Mouse (Mus musculus) kidney, postnatal 0 days (tissue): ENCODE measurements around the gene Upp1. TPM values are rescaled to one million over a fixed set of nuclear protein-coding genes. Genes with fewer than 3 reads are reported as not detected.
A peak's percentile ranks its signal among the peaks of the same experiment; 100 is the strongest.

ENCODE experiments used
- ATAC-seq: fragments of 200-750 bp; cut with Nextera tagmentation; replicated peaks from 2 replicates; pipeline ENCODE4 v1.8.0; 2017; ENCODE audit warnings: low read depth, moderate number of reproducible peaks, moderate TSS enrichment, moderate library complexity; ENCODE audit not compliant: low FRiP score
- DNase-seq: peaks from one replicate; pipeline ENCODE4 v3.0.0-alpha.2; 2016; ENCODE audit warnings: low spot score
- H3K27ac ChIP-seq: fragments of 300-500 bp; sonication (generic); 2 replicates; pipeline ENCODE4 v1.5.1; 2014; ENCODE audit warnings: mild to moderate bottlenecking
- H3K27me3 ChIP-seq: fragments of 300-500 bp; sonication (generic); 2 replicates; pipeline ENCODE4 v1.6.1; 2014; ENCODE audit warnings: low read length, mixed read lengths; ENCODE audit not compliant: insufficient read depth
- H3K36me3 ChIP-seq: fragments of 300-500 bp; sonication (generic); 2 replicates; pipeline ENCODE4 v1.6.1; 2014; ENCODE audit warnings: low read length, mixed read lengths; ENCODE audit not compliant: insufficient read depth
- H3K4me1 ChIP-seq: fragments of 300-500 bp; sonication (generic); replicated peaks from 2 replicates; pipeline ENCODE4 v1.6.1; 2014; ENCODE audit warnings: antibody characterized with exemption, low read length, mixed read lengths; ENCODE audit not compliant: insufficient read depth
- H3K4me2 ChIP-seq: fragments of 300-500 bp; sonication (generic); 2 replicates; pipeline ENCODE4 v1.6.1; 2014; ENCODE audit warnings: mild to moderate bottlenecking, low read length, moderate library complexity, mixed read lengths
- H3K4me3 ChIP-seq: fragments of 300-500 bp; sonication (generic); replicated peaks from 2 replicates; pipeline ENCODE4 v1.5.1; 2014; ENCODE audit warnings: low read depth, low read length
- H3K9ac ChIP-seq: fragments of 300-500 bp; sonication (generic); 2 replicates; pipeline ENCODE4 v1.6.1; 2014; ENCODE audit warnings: low read depth, low read length
- H3K9me3 ChIP-seq: fragments of 300-500 bp; sonication (generic); replicated peaks from 2 replicates; pipeline ENCODE4 v1.6.1; 2016; ENCODE audit warnings: low read length, inconsistent platforms, mixed read lengths
- CTCF ChIP-seq: IDR thresholded peaks from 2 replicates; pipeline ENCODE4 v1.5.1; 2016; ENCODE audit warnings: antibody characterized with exemption, low read depth, mild to moderate bottlenecking, moderate library complexity
- WGBS: fragments of 180-500 bp; shearing (Covaris S2); extraction: QIAGEN DNeasy Blood & Tissue Kit; methylation state at CpG from one replicate; pipeline ENCODE4 v1.1.7; 2014; 5-methylcytosine and 5-hydroxymethylcytosine counted together
- polyA plus RNA-seq: library from polyadenylated mRNA; unstranded; fragments of >200 nt; fragmentation: Nextera tagmentation; extraction: Ambion mirVana; gene quantifications from 2 replicates; pipeline ENCODE4 v1.2.1, GENCODE M21; 2015

Gene Upp1
- polyA plus RNA-seq, 1 experiment from 2014 or later: 22.2 TPM

DNA sequence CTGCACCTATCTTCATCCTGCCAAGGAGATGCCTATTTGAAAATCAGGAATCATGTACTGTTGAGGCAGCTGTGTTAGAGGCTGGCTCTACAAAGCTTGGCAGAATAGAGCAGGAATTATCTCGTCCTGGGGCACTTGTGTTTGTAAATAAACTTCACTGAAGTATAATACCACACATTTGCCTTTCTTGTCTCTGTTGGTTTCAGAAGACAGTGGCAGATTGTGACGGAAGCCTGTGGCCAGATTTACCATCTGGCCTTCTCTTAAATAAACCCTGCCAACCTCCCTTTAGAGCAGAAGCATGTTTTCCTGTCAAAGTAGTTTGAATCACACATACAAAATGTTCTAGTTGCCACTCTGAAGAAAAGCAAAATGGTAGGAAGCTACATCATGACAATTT lies 10.2 kb downstream of the Upp1 start:
- H3K36me3 ChIP-seq: no peaks in the 10 kb centered on the region
- no peaks in the 10 kb centered on the region for H3K9me3 ChIP-seq
- ATAC-seq (no peak), DNase-seq (no peak)
- no peak overlapping the region for H3K4me2 ChIP-seq
- H3K4me3 ChIP-seq: no peak overlapping the region
- no peaks in the 10 kb centered on the region for H3K27me3 ChIP-seq
- H3K9ac ChIP-seq: no peak overlapping the region
- H3K27ac ChIP-seq: no peak overlapping the region
- no peak for TF ChIP-seq CTCF
- H3K4me1 ChIP-seq: no peaks in the 10 kb centered on the region
- whole genome bisulfite sequencing: 63% methylated on average over 2 of the region's 2 CpGs

DNA sequence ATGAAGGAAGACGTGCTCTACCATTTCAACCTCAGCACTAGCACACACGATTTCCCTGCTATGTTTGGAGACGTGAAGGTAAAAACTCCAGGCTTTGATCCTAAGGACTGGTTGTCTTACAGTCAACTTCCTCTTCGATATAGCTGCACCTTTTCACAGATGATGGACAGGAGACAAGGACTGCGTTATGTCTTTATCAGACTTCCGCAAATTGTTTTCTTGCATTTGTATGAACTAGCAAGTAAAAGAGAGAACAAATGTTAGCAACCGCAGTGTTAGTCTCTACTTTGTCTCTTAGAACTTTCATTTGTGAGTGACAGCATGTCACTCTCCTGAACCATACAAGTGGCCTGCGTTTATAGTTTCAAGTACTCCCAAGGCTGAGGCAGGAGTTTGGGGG lies 11.6 kb downstream of the Upp1 start:
- DNase-seq (no peak), ATAC-seq (no peak)
- no peak overlapping the region for H3K9ac ChIP-seq
- H3K4me1 ChIP-seq: no peaks in the 10 kb centered on the region
- TF ChIP-seq CTCF: no peak
- H3K9me3 ChIP-seq: no peaks in the 10 kb centered on the region
- 91% methylated on average over 8 of the region's 8 CpGs for WGBS
- H3K4me2 ChIP-seq: no peak overlapping the region
- H3K27me3 ChIP-seq: no peaks in the 10 kb centered on the region
- no peaks in the 10 kb centered on the region for H3K36me3 ChIP-seq
- H3K4me3 ChIP-seq: no peak overlapping the region
- H3K27ac ChIP-seq: no peak overlapping the region

DNA sequence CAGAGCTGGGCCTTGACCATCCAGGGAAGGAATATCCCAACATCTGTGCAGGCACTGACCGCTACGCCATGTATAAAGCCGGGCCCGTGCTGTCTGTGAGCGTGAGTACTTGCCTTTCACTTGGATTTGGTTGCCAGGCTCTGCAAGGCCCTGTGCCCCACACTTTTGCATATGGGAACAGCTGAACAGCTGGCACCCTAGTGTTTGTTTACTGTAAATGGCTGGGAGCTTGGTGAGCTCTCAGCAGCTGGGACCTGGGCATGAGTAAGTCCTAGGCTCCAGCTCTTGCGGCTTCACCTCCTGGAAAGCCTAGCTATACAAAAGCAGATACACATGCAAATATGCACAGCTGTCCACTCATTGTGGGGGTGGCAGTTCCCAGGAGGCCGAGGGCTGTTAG lies 13.8 kb downstream of the Upp1 start:
- Histone ChIP-seq H3K27me3 (no peaks in the 10 kb centered on the region), H3K27ac (no peak overlapping the region), H3K4me2 (no peak overlapping the region), H3K4me3 (no peak overlapping the region), H3K36me3 (no peaks in the 10 kb centered on the region), H3K9ac (no peak overlapping the region), H3K4me1 (no peaks in the 10 kb centered on the region), H3K9me3 (no peaks in the 10 kb centered on the region)
- ATAC-seq (no peak), DNase-seq (no peak)
- 93% methylated on average over 7 of the region's 7 CpGs for WGBS
- TF ChIP-seq CTCF: no peak

DNA sequence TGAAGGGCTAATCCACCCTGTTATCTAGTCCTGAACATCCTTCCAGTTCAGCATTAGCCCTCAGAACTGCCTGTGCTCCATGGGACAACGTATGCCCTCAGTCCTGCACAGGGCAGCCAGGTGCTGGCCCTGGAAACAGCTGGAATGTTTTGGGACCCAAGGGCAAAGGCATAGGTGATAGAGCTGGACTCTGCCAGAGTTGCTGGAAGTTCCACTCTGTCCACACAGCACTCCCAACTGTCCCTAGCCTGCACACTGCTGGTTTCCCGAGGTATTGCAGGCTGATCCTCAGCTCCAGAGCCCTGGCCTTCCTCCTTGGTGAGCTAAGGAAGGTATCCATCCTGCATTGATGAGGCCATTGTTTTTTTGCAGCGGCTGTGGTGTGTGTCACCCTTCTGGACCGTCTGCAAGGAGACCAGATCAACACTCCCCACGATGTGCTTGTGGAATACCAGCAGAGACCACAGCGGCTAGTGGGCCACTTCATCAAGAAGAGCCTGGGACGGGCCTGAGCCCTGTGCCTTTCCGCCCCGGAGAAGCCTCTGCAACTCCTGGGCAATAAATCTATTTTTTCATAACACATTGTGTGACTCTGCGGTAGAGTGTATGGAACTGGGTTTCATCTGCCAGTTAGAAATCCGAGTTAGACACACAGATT lies 17.8 kb downstream of the Upp1 start:
- peak; percentile 45; the same call in 1 of the 2 replicates for TF ChIP-seq CTCF
- Histone ChIP-seq H3K36me3 (no peaks in the 10 kb centered on the region), H3K27ac (no peak overlapping the region), H3K9me3 (no peaks in the 10 kb centered on the region), H3K4me1 (no peaks in the 10 kb centered on the region), H3K4me3 (no peak overlapping the region), H3K27me3 (no peaks in the 10 kb centered on the region), H3K9ac (no peak overlapping the region), H3K4me2 (no peak overlapping the region)
- WGBS: 75% methylated on average over 11 of the region's 11 CpGs
- ATAC-seq (peak; percentile 67; the same call in 1 of the 2 replicates), DNase-seq (no peak)

DNA sequence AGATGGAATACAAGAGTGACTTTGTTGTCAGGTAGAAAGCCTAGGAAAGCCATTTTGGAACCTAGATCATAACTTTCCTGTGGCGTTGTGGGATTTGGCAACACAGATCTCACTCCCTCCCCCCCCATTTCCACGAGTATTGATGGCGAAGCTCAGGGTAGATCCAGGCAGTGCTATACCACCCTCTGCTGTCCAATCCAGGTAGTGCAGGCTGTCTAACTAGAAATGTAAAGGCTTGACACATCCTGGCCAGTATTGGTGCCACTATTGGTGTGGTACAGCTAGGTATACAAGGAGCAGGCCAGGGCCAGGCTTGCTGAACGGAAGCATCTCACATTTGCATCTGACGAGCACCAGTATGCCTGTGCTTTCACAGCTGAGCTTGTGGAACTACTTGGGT lies 18.6 kb downstream of the Upp1 start:
- Histone ChIP-seq H3K4me1 (no peaks in the 10 kb centered on the region), H3K27ac (no peak overlapping the region), H3K27me3 (no peaks in the 10 kb centered on the region), H3K9ac (no peak overlapping the region), H3K4me2 (no peak overlapping the region), H3K9me3 (no peaks in the 10 kb centered on the region), H3K36me3 (no peaks in the 10 kb centered on the region), H3K4me3 (no peak overlapping the region)
- DNase-seq: peak; percentile 77
- 16% methylated on average over 5 of the region's 5 CpGs for WGBS
- ATAC-seq: 0 out of 2 replicates have a peak, but pooled peaks have one; percentile 38
- peak; percentile 99 for TF ChIP-seq CTCF

DNA sequence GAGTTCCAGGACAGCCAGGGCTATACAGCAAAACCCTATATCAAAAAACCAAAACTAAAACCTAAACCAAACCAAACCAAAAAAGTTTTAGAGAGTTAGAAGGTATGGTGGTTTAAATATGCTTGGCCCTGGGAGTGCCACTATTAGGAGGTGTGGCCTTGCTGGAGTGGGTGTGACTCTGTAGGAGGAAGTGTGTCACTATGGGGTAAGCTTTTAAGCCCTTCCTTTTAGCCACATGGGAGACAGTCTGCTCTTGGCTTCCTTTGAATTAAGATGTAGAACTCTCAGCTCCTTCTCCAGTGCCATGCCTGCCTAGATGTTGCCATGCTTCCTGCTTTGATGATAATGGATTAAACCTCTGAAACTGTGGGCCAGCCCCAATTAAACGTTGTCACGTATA lies 27.2 kb downstream of the Upp1 start:
- Histone ChIP-seq H3K4me1 (no peaks in the 10 kb centered on the region), H3K9me3 (no peaks in the 10 kb centered on the region), H3K27me3 (no peaks in the 10 kb centered on the region), H3K4me3 (no peak overlapping the region), H3K36me3 (no peaks in the 10 kb centered on the region), H3K9ac (no peak overlapping the region), H3K4me2 (no peak overlapping the region), H3K27ac (no peak overlapping the region)
- WGBS: 84% methylated on average over 2 of the region's 2 CpGs
- DNase-seq (no peak), ATAC-seq (no peak)
- TF ChIP-seq CTCF: no peak

DNA sequence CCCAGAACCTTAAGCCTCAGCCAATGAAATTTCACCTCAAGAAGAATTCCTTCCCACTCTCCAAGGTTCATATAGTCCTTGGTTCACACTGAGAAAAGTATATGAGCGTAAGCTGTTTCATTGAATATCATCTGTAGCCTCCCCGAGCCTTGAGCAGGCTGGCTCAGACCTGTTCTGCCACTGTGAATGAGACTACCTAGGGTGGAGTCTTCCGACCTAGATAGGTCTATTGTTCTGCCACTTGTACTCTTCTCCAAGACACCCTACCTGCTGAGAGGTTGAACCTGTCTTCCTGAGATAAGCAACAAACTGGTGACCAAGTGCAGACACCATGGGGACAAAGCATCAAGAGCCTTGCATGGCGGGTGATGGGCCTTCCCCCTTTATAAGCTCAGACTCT lies 28.2 kb downstream of the Upp1 start:
- Histone ChIP-seq H3K36me3 (no peaks in the 10 kb centered on the region), H3K9ac (no peak overlapping the region), H3K27me3 (no peaks in the 10 kb centered on the region), H3K4me3 (no peak overlapping the region), H3K4me1 (no peaks in the 10 kb centered on the region), H3K4me2 (no peak overlapping the region), H3K27ac (no peak overlapping the region), H3K9me3 (no peaks in the 10 kb centered on the region)
- ATAC-seq (no peak), DNase-seq (no peak)
- WGBS: 91% methylated on average over 4 of the region's 4 CpGs
- TF ChIP-seq CTCF: no peak
